Mouse (Mus musculus): ENCODE results near the gene Afap1l2. TPM values are rescaled to one million over a fixed set of nuclear protein-coding genes. Genes with fewer than 3 reads are reported as not detected.
A peak's percentile ranks its signal among the peaks of the same experiment; 100 is the strongest.

Gene Afap1l2
- polyA plus RNA-seq, 1 experiment from 2014 or later: 1.7 TPM

GRCm38 (mm10) chr19:56992978-56993545, 15.0 kb downstream of the Afap1l2 start:
- no peak overlapping the region for H3K9ac ChIP-seq
- no peak overlapping the region for H3K4me3 ChIP-seq
- no peaks in the 10 kb centered on the region for H3K27me3 ChIP-seq (replicated peaks)
- H3K36me3 ChIP-seq: no peaks in the 10 kb centered on the region
- H3K9me3 ChIP-seq: no peaks in the 10 kb centered on the region
- H3K27ac ChIP-seq (replicated peaks): no peak overlapping the region
- 58% methylated on average over 8 of the region's 8 CpGs for WGBS
- no peak overlapping the region for H3K4me2 ChIP-seq
- peaks cover 54% of the 10 kb centered on the region for H3K4me1 ChIP-seq
- ATAC-seq (ENCODE audit: extremely low read depth, insufficient number of reproducible peaks, low FRiP score, low TSS enrichment): no peak

GRCm38 (mm10) chr19:56990367-56991111, 17.5 kb downstream of the Afap1l2 start:
- Histone ChIP-seq H3K9ac (0 out of 2 replicates have a peak overlapping the region, but pooled peaks have one; percentile 9), H3K27me3 (replicated peaks) (no peaks in the 10 kb centered on the region), H3K9me3 (no peaks in the 10 kb centered on the region), H3K4me2 (peak overlapping the region; percentile 38), H3K27ac (replicated peaks) (peak overlapping the region; percentile 53), H3K36me3 (no peaks in the 10 kb centered on the region), H3K4me3 (no peak overlapping the region), H3K4me1 (peaks cover 54% of the 10 kb centered on the region)
- WGBS: 35% methylated on average over 14 of the region's 14 CpGs
- ATAC-seq (ENCODE audit: extremely low read depth, insufficient number of reproducible peaks, low FRiP score, low TSS enrichment): 0 out of 2 replicates have a peak, but pooled peaks have one; percentile 18

GRCm38 (mm10) chr19:56989171-56989570, 18.9 kb downstream of the Afap1l2 start:
- no peaks in the 10 kb centered on the region for H3K36me3 ChIP-seq
- 83% methylated on average over 8 of the region's 8 CpGs for WGBS
- no peak for ATAC-seq (ENCODE audit: extremely low read depth, insufficient number of reproducible peaks, low FRiP score, low TSS enrichment)
- H3K9ac ChIP-seq: no peak overlapping the region
- H3K4me1 ChIP-seq: peaks cover 54% of the 10 kb centered on the region
- H3K4me2 ChIP-seq: no peak overlapping the region
- H3K27me3 ChIP-seq (replicated peaks): no peaks in the 10 kb centered on the region
- H3K9me3 ChIP-seq: no peaks in the 10 kb centered on the region
- no peak overlapping the region for H3K4me3 ChIP-seq
- no peak overlapping the region for H3K27ac ChIP-seq (replicated peaks)

- ATAC-seq (ENCODE audit: extremely low read depth, insufficient number of reproducible peaks, low FRiP score, low TSS enrichment): no peak
- Histone ChIP-seq H3K9me3 (no peaks in the 10 kb centered on the region), H3K9ac (peak overlapping the region; percentile 40; the same call in 1 of the 2 replicates), H3K4me1 (peaks cover 57% of the 10 kb centered on the region), H3K27me3 (replicated peaks) (no peaks in the 10 kb centered on the region), H3K27ac (replicated peaks) (peak overlapping the region; percentile 39), H3K36me3 (no peaks in the 10 kb centered on the region), H3K4me3 (no peak overlapping the region), H3K4me2 (no peak overlapping the region)
- WGBS: 45% methylated on average over 4 of the region's 4 CpGs
These were observed 23.8 kb downstream of the Afap1l2 start for GRCm38 (mm10) chr19:56984229-56984628.

- Histone ChIP-seq H3K9me3 (no peaks in the 10 kb centered on the region), H3K4me1 (peaks cover 52% of the 10 kb centered on the region), H3K4me3 (no peak overlapping the region), H3K27ac (replicated peaks) (peak overlapping the region; percentile 39), H3K4me2 (no peak overlapping the region), H3K27me3 (replicated peaks) (no peaks in the 10 kb centered on the region), H3K36me3 (no peaks in the 10 kb centered on the region), H3K9ac (peak overlapping the region; percentile 40; the same call in 1 of the 2 replicates)
- ATAC-seq (ENCODE audit: extremely low read depth, insufficient number of reproducible peaks, low FRiP score, low TSS enrichment): no peak
- 40% methylated on average over 10 of the region's 10 CpGs for WGBS
These were observed 24.3 kb downstream of the Afap1l2 start for GRCm38 (mm10) chr19:56983757-56984156.

- Histone ChIP-seq H3K4me3 (no peak overlapping the region), H3K27me3 (replicated peaks) (no peaks in the 10 kb centered on the region), H3K9ac (no peak overlapping the region), H3K4me1 (peaks cover 48% of the 10 kb centered on the region), H3K4me2 (0 out of 2 replicates have a peak overlapping the region, but pooled peaks have one; percentile 20), H3K9me3 (no peaks in the 10 kb centered on the region), H3K36me3 (no peaks in the 10 kb centered on the region), H3K27ac (replicated peaks) (peak overlapping the region; percentile 70)
- 72% methylated on average over 9 of the region's 9 CpGs for WGBS
- no peak for ATAC-seq (ENCODE audit: extremely low read depth, insufficient number of reproducible peaks, low FRiP score, low TSS enrichment)
These were observed 26.3 kb downstream of the Afap1l2 start for GRCm38 (mm10) chr19:56981760-56982159.

- Histone ChIP-seq H3K4me1 (peaks cover 51% of the 10 kb centered on the region), H3K4me2 (no peak overlapping the region), H3K9ac (no peak overlapping the region), H3K4me3 (no peak overlapping the region), H3K9me3 (no peaks in the 10 kb centered on the region), H3K27ac (replicated peaks) (peak overlapping the region; percentile 70; the same call in 1 of the 2 replicates), H3K36me3 (no peaks in the 10 kb centered on the region), H3K27me3 (replicated peaks) (no peaks in the 10 kb centered on the region)
- 91% methylated on average over 2 of the region's 2 CpGs for WGBS
- no peak for ATAC-seq (ENCODE audit: extremely low read depth, insufficient number of reproducible peaks, low FRiP score, low TSS enrichment)
These were observed 27.2 kb downstream of the Afap1l2 start for GRCm38 (mm10) chr19:56980803-56981202.

- H3K4me2 ChIP-seq: no peak overlapping the region
- no peak overlapping the region for H3K4me3 ChIP-seq
- no peak for ATAC-seq (ENCODE audit: extremely low read depth, insufficient number of reproducible peaks, low FRiP score, low TSS enrichment)
- H3K36me3 ChIP-seq: no peaks in the 10 kb centered on the region
- H3K27ac ChIP-seq (replicated peaks): peak overlapping the region; percentile 46; the same call in 1 of the 2 replicates
- H3K9me3 ChIP-seq: no peaks in the 10 kb centered on the region
- H3K9ac ChIP-seq: peak overlapping the region; percentile 14; the same call in 1 of the 2 replicates
- WGBS: 61% methylated on average over 19 of the region's 19 CpGs
- H3K27me3 ChIP-seq (replicated peaks): no peaks in the 10 kb centered on the region
- H3K4me1 ChIP-seq: peaks cover 56% of the 10 kb centered on the region
These were observed 30.8 kb downstream of the Afap1l2 start for GRCm38 (mm10) chr19:56976962-56977948.

GRCm38 (mm10) chr19:56976515-56976914, 31.5 kb downstream of the Afap1l2 start:
- no peak overlapping the region for H3K4me3 ChIP-seq
- H3K27ac ChIP-seq (replicated peaks): no peak overlapping the region
- no peak overlapping the region for H3K9ac ChIP-seq
- H3K4me1 ChIP-seq: peaks cover 48% of the 10 kb centered on the region
- H3K27me3 ChIP-seq (replicated peaks): no peaks in the 10 kb centered on the region
- 84% methylated on average over 5 of the region's 5 CpGs for WGBS
- no peak overlapping the region for H3K4me2 ChIP-seq
- ATAC-seq (ENCODE audit: extremely low read depth, insufficient number of reproducible peaks, low FRiP score, low TSS enrichment): no peak
- no peaks in the 10 kb centered on the region for H3K9me3 ChIP-seq
- no peaks in the 10 kb centered on the region for H3K36me3 ChIP-seq

GRCm38 (mm10) chr19:56975502-56975901, 32.5 kb downstream of the Afap1l2 start:
- no peak for ATAC-seq (ENCODE audit: extremely low read depth, insufficient number of reproducible peaks, low FRiP score, low TSS enrichment)
- WGBS: 85% methylated on average over 3 of the region's 3 CpGs
- no peak overlapping the region for H3K4me3 ChIP-seq
- H3K4me2 ChIP-seq: no peak overlapping the region
- H3K36me3 ChIP-seq: no peaks in the 10 kb centered on the region
- H3K27ac ChIP-seq (replicated peaks): no peak overlapping the region
- H3K9ac ChIP-seq: no peak overlapping the region
- H3K9me3 ChIP-seq: no peaks in the 10 kb centered on the region
- peaks cover 40% of the 10 kb centered on the region for H3K4me1 ChIP-seq
- H3K27me3 ChIP-seq (replicated peaks): no peaks in the 10 kb centered on the region

- Histone ChIP-seq H3K9ac (peak overlapping the region; percentile 42; the same call in 1 of the 2 replicates), H3K27me3 (replicated peaks) (no peaks in the 10 kb centered on the region), H3K4me3 (no peak overlapping the region), H3K4me1 (peaks cover 40% of the 10 kb centered on the region), H3K36me3 (no peaks in the 10 kb centered on the region), H3K4me2 (no peak overlapping the region), H3K27ac (replicated peaks) (peak overlapping the region; percentile 69), H3K9me3 (no peaks in the 10 kb centered on the region)
- ATAC-seq (ENCODE audit: extremely low read depth, insufficient number of reproducible peaks, low FRiP score, low TSS enrichment): no peak
- WGBS: 37% methylated on average over 4 of the region's 4 CpGs
These were observed 33.9 kb downstream of the Afap1l2 start for GRCm38 (mm10) chr19:56974159-56974558.

Measured in heart, embryonic 13.5 days (tissue).